Mouse (Mus musculus) small intestine, adult 2 months (tissue): ENCODE results near the gene Cntnap5b. TPM values are rescaled to one million over a fixed set of nuclear protein-coding genes. Genes with fewer than 3 reads are reported as not detected.

Experiments used
- H3K27ac ChIP-seq: fragments of 200-500 bp; 2 replicates; pipeline ENCODE4 v1.5.1; 2012; ENCODE audit warnings: low read depth, low read length, control low read depth, inconsistent platforms; ENCODE audit not compliant: insufficient read depth
- H3K27me3 ChIP-seq: fragments of 200-500 bp; 2 replicates; pipeline ENCODE4 v1.6.1; 2012; ENCODE audit warnings: mild to moderate bottlenecking, moderate library complexity, low read length, inconsistent platforms; ENCODE audit not compliant: control insufficient read depth, insufficient read depth
- H3K36me3 ChIP-seq: fragments of 200-500 bp; 2 replicates; pipeline ENCODE4 v1.6.1; 2012; ENCODE audit warnings: mild to moderate bottlenecking, low read length, control low read depth, inconsistent platforms; ENCODE audit not compliant: control insufficient read depth, insufficient read depth
- H3K4me1 ChIP-seq: fragments of 200-500 bp; 2 replicates; pipeline ENCODE4 v1.6.1; 2012; ENCODE audit warnings: low read length, inconsistent platforms, mixed read lengths; ENCODE audit not compliant: control insufficient read depth, insufficient read depth, insufficient read length
- H3K4me3 ChIP-seq: fragments of 200-500 bp; 2 replicates; pipeline ENCODE4 v1.5.1; 2012; ENCODE audit warnings: low read depth, mild to moderate bottlenecking, control low read depth, inconsistent platforms, low read length, moderate library complexity
- CTCF ChIP-seq: fragments of 200-500 bp; IDR thresholded peaks from 2 replicates; pipeline ENCODE4 v1.5.1; 2012; ENCODE audit warnings: low read depth, mild to moderate bottlenecking, control low read depth, inconsistent platforms, low read length, moderate library complexity, mixed read lengths; ENCODE audit not compliant: insufficient replicate concordance, insufficient read length; ENCODE audit errors: extremely low read depth
- POLR2A ChIP-seq: fragments of 200-500 bp; IDR thresholded peaks from 2 replicates; pipeline ENCODE4 v1.6.1; 2012; ENCODE audit warnings: low read depth, mild to moderate bottlenecking, control low read depth, inconsistent platforms, low read length, moderate library complexity
- WGBS: fragments of 180-500 bp; shearing (Covaris S2); methylation state at CpG from one replicate; pipeline ENCODE4 v1.1.7; 2018; 5-methylcytosine and 5-hydroxymethylcytosine counted together
- polyA plus RNA-seq: library from polyadenylated mRNA; depleted of rRNA; stranded (reverse); fragments of >200 nt; gene quantifications from 2 replicates; pipeline ENCODE4 v1.2.3, GENCODE M21; 2012

Cntnap5b gene
- polyA plus RNA-seq, 1 experiment, result not detected

DNA sequence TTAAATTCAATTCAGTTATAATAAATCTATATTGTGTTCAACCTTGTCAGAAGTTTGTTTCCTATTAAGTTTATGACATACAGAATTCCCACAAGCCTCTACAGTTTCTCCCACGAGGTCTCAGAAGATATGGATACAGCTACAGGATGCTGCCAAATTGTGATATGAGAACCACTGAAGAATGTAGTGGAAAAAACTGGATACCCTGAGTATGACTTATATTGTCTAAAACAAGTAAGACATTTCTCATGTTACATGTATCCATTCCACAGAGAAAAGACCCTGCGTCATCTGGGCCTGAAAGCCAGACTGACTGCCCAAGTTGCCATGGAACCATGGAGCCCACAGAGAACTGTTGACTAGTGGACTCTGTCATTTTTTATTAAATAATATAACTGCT, 269.2 kb downstream of the Cntnap5b start:
- TF ChIP-seq POLR2A (no peak), CTCF (no peak)
- Histone ChIP-seq H3K27me3 (no peaks in the 10 kb centered on the region), H3K4me1 (no peaks in the 10 kb centered on the region), H3K27ac (no peak overlapping the region), H3K4me3 (no peak overlapping the region), H3K36me3 (no peaks in the 10 kb centered on the region)
- 65% methylated on average over 2 of the region's 2 CpGs for WGBS

DNA sequence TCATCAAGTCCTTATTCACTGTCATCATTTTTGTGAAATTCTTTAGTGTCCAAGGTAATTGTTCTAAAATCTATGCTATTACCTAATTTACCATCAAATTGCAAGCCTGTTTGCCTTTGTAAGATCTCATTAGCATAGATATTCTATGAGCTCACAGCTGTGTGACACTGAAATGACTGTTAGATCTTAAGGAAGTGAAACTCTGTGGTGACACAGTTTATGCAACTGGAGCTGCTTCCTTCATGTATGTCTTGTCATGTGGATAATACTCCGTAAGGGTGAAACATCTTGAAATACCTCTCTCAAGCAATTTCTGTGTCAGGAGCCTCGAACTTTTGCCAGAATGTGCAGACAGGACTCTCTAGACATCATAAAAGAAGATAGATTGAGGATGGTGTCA, 307.2 kb downstream of the Cntnap5b start:
- TF ChIP-seq CTCF (no peak), POLR2A (no peak)
- 45% methylated on average over 2 of the region's 2 CpGs for WGBS
- H3K27me3 ChIP-seq, result no peaks in the 10 kb centered on the region
- H3K27ac ChIP-seq, result no peak overlapping the region
- no peaks in the 10 kb centered on the region for H3K4me1 ChIP-seq
- no peak overlapping the region for H3K4me3 ChIP-seq
- H3K36me3 ChIP-seq, result no peaks in the 10 kb centered on the region

DNA sequence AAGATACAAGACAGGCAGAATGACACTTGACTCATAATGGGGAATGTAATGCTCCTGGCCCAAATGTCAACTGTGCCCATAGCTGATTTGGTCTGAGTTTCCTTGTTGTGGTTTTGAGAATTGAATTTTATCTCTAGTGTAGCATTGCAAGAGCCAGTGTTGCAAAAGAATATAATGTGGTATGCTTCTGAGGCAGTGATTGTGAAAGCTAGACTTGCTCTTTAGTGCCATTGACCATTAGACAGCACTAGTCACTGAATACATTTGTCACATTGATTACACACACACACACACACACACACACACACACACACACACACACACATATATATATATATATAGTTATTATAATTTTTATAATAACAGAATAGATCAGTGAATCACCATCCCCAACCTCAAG, 328.0 kb downstream of the Cntnap5b start:
- TF ChIP-seq POLR2A (no peak), CTCF (no peak)
- H3K27ac ChIP-seq, result no peak overlapping the region
- no peaks in the 10 kb centered on the region for H3K27me3 ChIP-seq
- H3K36me3 ChIP-seq, result no peaks in the 10 kb centered on the region
- no peak overlapping the region for H3K4me3 ChIP-seq
- no peaks in the 10 kb centered on the region for H3K4me1 ChIP-seq

DNA sequence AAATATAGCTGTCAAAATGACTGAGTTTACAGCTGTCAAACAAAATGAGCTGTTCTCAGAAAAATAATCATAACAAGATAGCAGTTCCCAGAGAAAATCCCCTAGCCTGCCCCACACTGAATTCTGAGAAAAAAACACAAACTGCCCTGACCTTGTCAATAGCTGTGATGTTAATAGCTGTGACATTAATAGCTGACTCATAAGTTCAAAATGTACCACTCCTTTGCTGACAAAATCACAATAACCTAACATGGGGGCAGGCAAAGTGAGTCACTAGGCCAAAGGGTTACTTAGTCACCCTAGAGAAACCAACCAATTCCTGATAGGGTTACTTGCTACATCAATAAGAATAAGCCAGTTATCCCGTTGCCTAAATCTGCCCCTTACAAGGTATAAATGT, 328.5 kb downstream of the Cntnap5b start:
- no peaks in the 10 kb centered on the region for H3K36me3 ChIP-seq
- no peaks in the 10 kb centered on the region for H3K27me3 ChIP-seq
- no peaks in the 10 kb centered on the region for H3K4me1 ChIP-seq
- H3K4me3 ChIP-seq, result no peak overlapping the region
- WGBS, result 48% methylated on average over 1 of the region's 1 CpGs
- TF ChIP-seq POLR2A (no peak), CTCF (no peak)
- no peak overlapping the region for H3K27ac ChIP-seq

DNA sequence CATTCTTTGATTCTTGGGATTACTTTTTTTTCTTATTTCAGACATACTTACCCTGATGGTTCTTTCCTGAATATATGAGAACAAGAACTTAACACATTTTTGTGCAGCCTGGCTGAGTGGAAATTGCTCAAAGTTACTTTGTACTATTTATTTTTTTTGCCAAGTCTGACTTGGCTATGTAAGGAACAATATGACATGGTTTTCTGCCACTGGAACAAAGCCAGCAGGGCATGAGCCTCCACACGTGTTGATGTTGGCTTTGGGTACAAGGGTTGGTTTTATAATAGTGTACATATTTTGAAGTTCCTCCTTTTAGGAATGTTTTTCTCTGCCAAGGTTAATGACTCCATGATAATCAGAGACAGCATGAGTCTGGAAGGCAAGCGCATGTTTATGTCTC, 331.8 kb downstream of the Cntnap5b start:
- TF ChIP-seq POLR2A (no peak), CTCF (no peak)
- no peaks in the 10 kb centered on the region for H3K4me1 ChIP-seq
- H3K27me3 ChIP-seq, result no peaks in the 10 kb centered on the region
- H3K36me3 ChIP-seq, result no peaks in the 10 kb centered on the region
- H3K4me3 ChIP-seq, result no peak overlapping the region
- no peak overlapping the region for H3K27ac ChIP-seq
- WGBS, result 63% methylated on average over 2 of the region's 2 CpGs

DNA sequence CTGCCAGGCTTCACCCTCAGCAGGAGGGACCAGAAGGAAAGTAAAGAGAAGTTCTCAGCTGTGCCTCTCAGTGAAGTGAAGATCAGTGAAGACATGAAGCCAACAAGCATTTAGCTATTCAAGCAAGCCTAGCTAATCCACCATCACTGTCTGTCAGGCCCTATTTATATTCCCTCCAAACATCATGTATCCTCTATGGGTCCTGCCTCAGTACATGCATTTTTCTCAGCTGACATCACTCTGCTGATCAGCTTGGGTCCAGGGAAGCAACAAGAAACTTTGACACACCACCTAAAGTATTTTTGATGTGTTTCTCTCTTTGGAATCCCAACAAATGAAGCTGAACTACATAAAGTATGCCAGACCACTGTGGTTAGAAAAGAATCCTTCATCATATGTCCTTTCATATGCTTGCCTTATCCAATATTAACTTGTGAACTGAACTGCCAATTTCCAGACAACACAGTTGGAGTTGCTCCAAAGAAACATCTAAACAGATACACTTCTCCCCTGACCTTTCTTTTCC, 349.9 kb downstream of the Cntnap5b start:
- Histone ChIP-seq H3K27me3 (no peaks in the 10 kb centered on the region), H3K4me3 (no peak overlapping the region), H3K27ac (no peak overlapping the region), H3K4me1 (no peaks in the 10 kb centered on the region), H3K36me3 (no peaks in the 10 kb centered on the region)
- no peak for TF ChIP-seq POLR2A
- no peak for TF ChIP-seq CTCF

DNA sequence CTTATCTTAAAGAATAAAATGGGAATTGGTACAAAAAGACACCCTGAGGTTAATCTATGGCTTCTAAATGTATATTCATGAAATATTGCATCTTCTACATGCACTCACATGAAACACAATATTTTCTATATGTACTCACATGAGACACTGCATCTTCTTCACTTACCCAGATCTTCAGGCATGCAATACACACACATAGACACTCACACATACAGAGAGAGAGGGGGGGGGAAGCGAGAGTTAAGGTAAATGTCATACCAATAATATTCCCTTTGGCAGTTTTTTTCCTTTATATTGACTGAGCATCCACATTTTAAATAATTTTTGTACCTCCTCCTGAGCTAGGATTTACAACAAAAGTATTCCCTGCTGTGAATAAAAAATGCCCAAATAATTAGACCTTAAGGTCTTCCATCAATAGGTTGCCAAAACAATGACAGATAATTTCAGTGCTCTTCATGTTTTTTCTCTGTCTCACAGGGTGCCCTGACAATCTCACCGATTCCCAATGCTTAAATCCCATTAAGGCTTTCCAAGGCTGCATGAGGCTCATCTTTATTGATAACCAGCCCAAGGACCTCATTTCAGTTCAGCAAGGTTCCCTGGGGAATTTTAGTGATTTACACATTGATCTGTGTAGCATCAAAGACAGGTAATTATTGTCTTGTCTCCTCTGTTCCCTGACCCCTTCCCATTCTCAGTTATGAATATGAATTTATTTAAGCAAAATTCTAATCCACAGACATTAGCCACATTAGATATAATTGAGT, 391.2 kb downstream of the Cntnap5b start:
- 70% methylated on average over 2 of the region's 2 CpGs for WGBS
- TF ChIP-seq POLR2A (no peak), CTCF (no peak)
- Histone ChIP-seq H3K4me3 (no peak overlapping the region), H3K27ac (no peak overlapping the region), H3K4me1 (no peaks in the 10 kb centered on the region), H3K27me3 (no peaks in the 10 kb centered on the region), H3K36me3 (no peaks in the 10 kb centered on the region)

DNA sequence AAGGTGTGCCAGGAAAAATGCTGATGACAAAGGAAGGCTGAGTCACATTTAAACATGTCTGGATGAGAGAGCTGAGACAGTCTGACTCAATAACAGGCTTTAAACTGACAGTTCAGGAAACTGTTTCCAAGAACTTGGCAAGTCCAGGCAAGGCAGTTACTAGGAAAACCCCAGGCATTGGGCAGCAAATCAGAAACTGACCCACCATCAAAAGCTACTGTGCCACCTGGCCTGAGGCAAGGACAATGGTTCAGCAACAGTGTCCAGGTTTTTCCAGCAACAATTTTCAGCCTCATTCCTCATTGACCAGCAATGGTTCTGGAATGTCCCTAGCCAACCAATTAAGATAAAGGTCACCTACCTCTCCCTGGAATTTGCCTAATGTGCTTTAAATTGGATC, 399.0 kb downstream of the Cntnap5b start:
- Histone ChIP-seq H3K27ac (no peak overlapping the region), H3K4me3 (no peak overlapping the region), H3K36me3 (no peaks in the 10 kb centered on the region), H3K27me3 (no peaks in the 10 kb centered on the region), H3K4me1 (no peaks in the 10 kb centered on the region)
- TF ChIP-seq CTCF (no peak), POLR2A (no peak)
